Mouse (Mus musculus) ES-Bruce4 (cell line): ENCODE results near the gene Wrap53. TPM values are rescaled to one million over a fixed set of nuclear protein-coding genes. Genes with fewer than 3 reads are reported as not detected.
"Not testable (repeated sequence)": the region's sequence is repeated elsewhere in the genome, so short reads cannot be mapped to it uniquely, and the experiment has no call there.

Experiments used
- H3K27ac ChIP-seq: 2 replicates; pipeline ENCODE4 v1.5.1; 2012; ENCODE audit warnings: low read length, inconsistent platforms; ENCODE audit not compliant: insufficient read depth
- H3K27me3 ChIP-seq: 2 replicates; pipeline ENCODE4 v1.6.1; 2012; ENCODE audit warnings: mild to moderate bottlenecking, low read length, inconsistent platforms; ENCODE audit not compliant: control insufficient read depth, poor library complexity, insufficient read depth, severe bottlenecking
- H3K36me3 ChIP-seq: 2 replicates; pipeline ENCODE4 v1.6.1; 2012; ENCODE audit warnings: inconsistent platforms, mild to moderate bottlenecking, low read length, moderate library complexity; ENCODE audit not compliant: control insufficient read depth, poor library complexity, insufficient read depth, severe bottlenecking
- H3K4me1 ChIP-seq: one replicate; pipeline ENCODE4 v1.8.1; 2011; ENCODE audit warnings: low read length; ENCODE audit not compliant: control insufficient read depth, insufficient read depth
- H3K4me3 ChIP-seq: 2 replicates; pipeline ENCODE4 v1.5.1; 2011; ENCODE audit warnings: low read depth, mild to moderate bottlenecking, low read length
- H3K9ac ChIP-seq: 2 replicates; pipeline ENCODE4 v1.6.1; 2012; ENCODE audit warnings: low read depth, mild to moderate bottlenecking, inconsistent platforms; ENCODE audit not compliant: poor library complexity, severe bottlenecking
- H3K9me3 ChIP-seq: replicated peaks from 2 replicates; pipeline ENCODE4 v1.6.1; 2012; ENCODE audit warnings: mild to moderate bottlenecking, low read length, inconsistent platforms; ENCODE audit not compliant: control insufficient read depth, poor library complexity, insufficient read depth, severe bottlenecking
- CTCF ChIP-seq: IDR thresholded peaks from one replicate; pipeline ENCODE4 v1.8.1; 2011; ENCODE audit warnings: low read depth, low read length
- EP300 ChIP-seq: IDR thresholded peaks from 2 replicates; pipeline ENCODE4 v1.6.1; 2011; ENCODE audit warnings: low read depth, low read length; ENCODE audit not compliant: insufficient read depth
- POLR2A ChIP-seq: IDR thresholded peaks from one replicate; pipeline ENCODE4 v1.8.1; 2011; ENCODE audit warnings: low read length; ENCODE audit not compliant: insufficient read depth
- polyA plus RNA-seq: library from polyadenylated mRNA; stranded (reverse); fragments of >200 nt; gene quantifications from 2 replicates; pipeline ENCODE4 v1.2.4, GENCODE M21; 2011; ENCODE audit warnings: low read depth; ENCODE audit not compliant: missing spikeins, insufficient read depth, insufficient read length

Wrap53 gene
- 10.3 and 17.8 TPM in 2 replicates for polyA plus RNA-seq

- Histone ChIP-seq H3K9ac (peak within 1 kb of the TSS; percentile 92), H3K4me1 (peaks cover 4% of the 10 kb centered on the region), H3K36me3 (peaks cover 9% of the 10 kb centered on the region), H3K9me3 (no peaks in the 10 kb centered on the region), H3K27ac (peak within 1 kb of the TSS; percentile 100), H3K4me3 (peak within 1 kb of the TSS; percentile 96), H3K27me3 (no peaks in the 10 kb centered on the region)
- no peak for TF ChIP-seq CTCF
- TF ChIP-seq POLR2A = peak; percentile 95
- TF ChIP-seq EP300 = 0 out of 2 replicates have a peak, but pooled peaks have one; percentile 39
These were observed at the start of gene Wrap53, which contains the start of gene Trp53 for GRCm38 (mm10) chr11:69580091-69580514. TSS of gene Wrap53 (minus strand) at chr11:69580255. TSS of gene Trp53 (plus strand) at chr11:69580359.

- no peaks in the 10 kb centered on the region for H3K27me3 ChIP-seq
- H3K27ac ChIP-seq = no peak overlapping the region
- H3K9me3 ChIP-seq = no peaks in the 10 kb centered on the region
- 0 out of 2 replicates have a peak, but pooled peaks cover 3% of the 10 kb centered on the region for H3K36me3 ChIP-seq
- H3K9ac ChIP-seq = no peak overlapping the region
- no peaks in the 10 kb centered on the region for H3K4me1 ChIP-seq
- no peak overlapping the region for H3K4me3 ChIP-seq
- TF ChIP-seq CTCF = no peak
- TF ChIP-seq POLR2A = no peak
- no peak for TF ChIP-seq EP300
These were observed 49.7 kb upstream of the Wrap53 start for GRCm38 (mm10) chr11:69629802-69630201.

- Histone ChIP-seq H3K9me3 (no peaks in the 10 kb centered on the region), H3K27me3 (no peaks in the 10 kb centered on the region), H3K36me3 (no peaks in the 10 kb centered on the region), H3K27ac (no peak overlapping the region), H3K4me3 (no peak overlapping the region), H3K9ac (no peak overlapping the region), H3K4me1 (no peaks in the 10 kb centered on the region)
- TF ChIP-seq CTCF (peak; percentile 99), POLR2A (no peak), EP300 (no peak)
These were observed 48.2 kb upstream of the Wrap53 start for GRCm38 (mm10) chr11:69628286-69628685.

GRCm38 (mm10) chr11:69624339-69624738 lies 44.3 kb upstream of the Wrap53 start:
- H3K36me3 ChIP-seq, H3K4me3 ChIP-seq, H3K27me3 ChIP-seq, H3K9ac ChIP-seq, H3K9me3 ChIP-seq, H3K4me1 ChIP-seq, H3K27ac ChIP-seq: not testable (repeated sequence)

GRCm38 (mm10) chr11:69623006-69623405 lies 43.0 kb upstream of the Wrap53 start:
- TF ChIP-seq CTCF (no peak), POLR2A (no peak), EP300 (no peak)
- no peaks in the 10 kb centered on the region for H3K9me3 ChIP-seq
- H3K4me3 ChIP-seq = peak overlapping the region; percentile 71
- H3K4me1 ChIP-seq = no peaks in the 10 kb centered on the region
- no peaks in the 10 kb centered on the region for H3K27me3 ChIP-seq
- no peaks in the 10 kb centered on the region for H3K36me3 ChIP-seq
- no peak overlapping the region for H3K27ac ChIP-seq
- peak overlapping the region; percentile 68 for H3K9ac ChIP-seq

GRCm38 (mm10) chr11:69622406-69622805 lies 42.4 kb upstream of the Wrap53 start:
- H3K27ac ChIP-seq = no peak overlapping the region

More at GRCm38 (mm10) chr11:69622406-69622805, 42.4 kb upstream of the Wrap53 start:
- no peaks in the 10 kb centered on the region for H3K9me3 ChIP-seq
- peak overlapping the region; percentile 71 for H3K4me3 ChIP-seq
- peak overlapping the region; percentile 55 for H3K9ac ChIP-seq
- no peaks in the 10 kb centered on the region for H3K27me3 ChIP-seq
- no peaks in the 10 kb centered on the region for H3K4me1 ChIP-seq
- TF ChIP-seq EP300 (no peak), CTCF (no peak), POLR2A (no peak)
- H3K36me3 ChIP-seq = no peaks in the 10 kb centered on the region
